Mouse (Mus musculus): ENCODE measurements around the gene Gm21028.
"Not testable (repeated sequence)": the region's sequence is repeated elsewhere in the genome, so short reads cannot be mapped to it uniquely, and the experiment has no call there.

The Gm21028 gene

GRCm38 (mm10) chr7:42578488-42578887 lies at the start of gene Gm21028:
Gm21028 (minus strand) TSS chr7:42578588.
- DNase-seq, result no peak

GRCm38 (mm10) chr7:42595666-42596065 lies 17.3 kb upstream of the Gm21028 start:
- not testable (repeated sequence) for DNase-seq

- DNase-seq, result not testable (repeated sequence)
Observed at GRCm38 (mm10) chr7:42592413-42592812, 14.0 kb upstream of the Gm21028 start, which contains the start of gene Zfp977. Zfp977 (minus strand) TSS chr7:42592547.

- not testable (repeated sequence) for DNase-seq
Observed at GRCm38 (mm10) chr7:42591311-42591710, 12.9 kb upstream of the Gm21028 start.

GRCm38 (mm10) chr7:42551766-42552165 lies 26.6 kb downstream of the Gm21028 start:
- DNase-seq, result no peak

All from spleen, adult 18-20 months (tissue).